Mouse (Mus musculus) hindbrain, embryonic 14.5 days (tissue): ENCODE results near the gene Rif1. TPM values are rescaled to one million over a fixed set of nuclear protein-coding genes. Genes with fewer than 3 reads are reported as not detected.
A peak's percentile ranks its signal among the peaks of the same experiment; 100 is the strongest.

Experiments
- ATAC-seq: fragments of 200-750 bp; cut with Nextera tagmentation; 2 replicates; pipeline ENCODE4 v1.8.0; 2017; ENCODE audit warnings: moderate number of reproducible peaks, mild to moderate bottlenecking, moderate TSS enrichment, moderate library complexity; ENCODE audit not compliant: low FRiP score
- DNase-seq: peaks from one replicate; pipeline ENCODE4 v3.0.0-alpha.2; 2015; ENCODE audit warnings: low spot score
- H3K27ac ChIP-seq: fragments of 300-500 bp; sonication (generic); 2 replicates; pipeline ENCODE4 v1.5.1; 2014; ENCODE audit warnings: mild to moderate bottlenecking, moderate library complexity
- H3K27me3 ChIP-seq: fragments of 300-500 bp; sonication (generic); 2 replicates; pipeline ENCODE4 v1.6.1; 2014; ENCODE audit warnings: mild to moderate bottlenecking, low read length, mixed read lengths; ENCODE audit not compliant: control insufficient read depth, insufficient read depth
- H3K36me3 ChIP-seq: fragments of 300-500 bp; sonication (generic); replicated peaks from 2 replicates; pipeline ENCODE4 v1.6.1; 2014; ENCODE audit not compliant: control insufficient read depth, insufficient read depth
- H3K4me1 ChIP-seq: fragments of 300-500 bp; sonication (generic); replicated peaks from 2 replicates; pipeline ENCODE4 v1.6.1; 2014; ENCODE audit warnings: antibody characterized with exemption, low read length, mixed read lengths; ENCODE audit not compliant: control insufficient read depth, insufficient read depth
- H3K4me2 ChIP-seq: fragments of 300-500 bp; sonication (generic); replicated peaks from 2 replicates; pipeline ENCODE4 v1.6.1; 2014; ENCODE audit warnings: mild to moderate bottlenecking, moderate library complexity
- H3K4me3 ChIP-seq: fragments of 300-500 bp; sonication (generic); replicated peaks from 2 replicates; pipeline ENCODE4 v1.5.1; 2014; ENCODE audit warnings: mild to moderate bottlenecking, low read length
- H3K9ac ChIP-seq: fragments of 300-500 bp; sonication (generic); 2 replicates; pipeline ENCODE4 v1.6.1; 2014
- H3K9me3 ChIP-seq: fragments of 300-500 bp; sonication (generic); 2 replicates; pipeline ENCODE4 v1.6.1; 2016; ENCODE audit warnings: low read length; ENCODE audit not compliant: control insufficient read depth
- WGBS: fragments of 180-500 bp; shearing (Covaris S2); extraction: QIAGEN DNeasy Blood & Tissue Kit; methylation state at CpG from one replicate; pipeline ENCODE4 v1.1.7; 2014; 5-methylcytosine and 5-hydroxymethylcytosine counted together
- polyA plus RNA-seq: library from polyadenylated mRNA; unstranded; fragments of >200 nt; fragmentation: Nextera tagmentation; extraction: Ambion mirVana; gene quantifications from 2 replicates; pipeline ENCODE4 v1.2.1, GENCODE M21; 2014

The Rif1 gene
- polyA plus RNA-seq, 1 experiment from 2014 or later: 32.4 TPM

DNA sequence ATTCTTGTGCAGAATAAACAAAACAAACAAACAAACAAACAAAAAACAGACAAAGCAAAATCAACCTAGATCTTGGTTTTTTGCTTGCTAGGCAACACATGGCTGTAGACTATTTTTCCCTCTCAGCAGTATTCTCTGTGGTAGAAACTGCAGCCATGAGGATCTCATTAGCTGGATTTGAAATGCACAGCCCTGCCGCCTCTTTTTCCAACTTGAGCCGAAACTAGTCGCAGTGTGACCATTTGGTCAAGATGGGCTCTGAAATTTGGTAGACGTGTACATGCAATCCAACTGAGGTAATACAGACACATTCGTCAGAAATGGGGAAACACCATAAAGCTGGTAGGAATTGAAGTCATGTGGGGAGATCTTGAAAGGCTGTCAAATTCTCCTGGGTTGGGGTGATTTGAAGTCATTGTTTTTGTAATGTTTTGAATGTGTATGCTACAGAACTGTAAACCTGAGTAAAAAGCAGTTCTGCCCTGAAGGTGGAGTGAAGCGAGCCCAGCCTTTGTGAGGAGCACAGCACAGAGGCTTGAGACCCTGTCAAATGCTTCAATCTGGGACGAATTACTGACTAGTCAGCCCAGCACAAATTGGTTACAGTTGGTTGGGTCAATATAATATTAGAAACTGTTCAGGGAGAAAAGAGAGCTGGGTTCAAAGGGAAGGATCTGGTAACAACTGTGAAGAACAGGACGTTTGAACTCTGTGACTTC lies 33.4 kb upstream of the Rif1 start:
- no peak for DNase-seq
- WGBS: 23% methylated on average over 8 of the region's 8 CpGs
- peak overlapping the region; percentile 33; the same call in 1 of the 2 replicates for H3K4me3 ChIP-seq

DNA sequence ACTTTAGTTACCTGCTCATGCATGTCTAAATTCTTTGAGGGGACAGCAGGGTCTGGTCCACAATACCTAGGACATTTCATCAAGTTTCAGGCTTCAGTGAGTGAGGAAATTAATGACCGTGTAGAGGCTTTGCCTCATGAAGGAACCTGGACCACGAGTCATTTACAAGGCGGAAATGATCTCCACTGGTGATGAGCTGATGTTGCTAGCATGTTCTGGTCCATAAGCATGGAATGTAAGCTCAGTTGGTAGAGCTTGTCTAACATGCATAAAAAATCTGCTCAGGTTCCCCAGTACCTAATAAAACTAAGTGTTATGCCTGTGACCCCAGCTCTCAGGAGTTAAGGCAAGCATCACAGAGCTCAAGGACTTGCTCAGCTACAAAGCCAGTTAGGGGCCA lies 30.5 kb upstream of the Rif1 start:
- WGBS: 84% methylated on average over 3 of the region's 3 CpGs
- peaks cover 4% of the 10 kb centered on the region; the same call in 1 of the 2 replicates for H3K4me1 ChIP-seq

More for the DNA sequence above, 33.4 kb upstream of the Rif1 start:
- H3K27me3 ChIP-seq: no peaks in the 10 kb centered on the region
- H3K9ac ChIP-seq: no peak overlapping the region
- H3K4me2 ChIP-seq: peak overlapping the region; percentile 62
- no peaks in the 10 kb centered on the region for H3K36me3 ChIP-seq
- no peak for ATAC-seq
- no peaks in the 10 kb centered on the region for H3K9me3 ChIP-seq
- H3K27ac ChIP-seq: no peak overlapping the region
- H3K4me1 ChIP-seq: peaks cover 4% of the 10 kb centered on the region; the same call in 1 of the 2 replicates

DNA sequence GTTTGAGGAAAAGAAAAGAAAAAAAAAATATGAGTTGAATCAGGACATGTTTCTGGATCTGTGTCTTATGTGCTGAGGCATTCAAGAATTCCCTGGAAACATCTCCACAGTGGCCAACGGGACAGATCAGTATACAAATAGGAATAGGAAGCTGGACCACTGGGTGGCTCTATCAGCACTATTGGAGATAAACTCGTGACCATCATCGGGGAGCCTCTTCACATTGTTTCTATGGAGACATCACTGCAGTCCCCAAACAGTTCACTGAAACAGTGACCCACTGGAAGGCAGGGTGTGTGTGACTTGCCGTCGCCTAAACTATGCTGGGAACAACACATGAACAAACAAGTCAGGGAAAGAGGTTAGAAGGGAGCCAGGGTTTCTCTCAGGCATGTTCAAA lies 29.9 kb upstream of the Rif1 start:
- Histone ChIP-seq H3K9ac (no peak overlapping the region), H3K4me3 (no peak overlapping the region), H3K27ac (no peak overlapping the region), H3K4me1 (0 out of 2 replicates have a peak, but pooled peaks cover 4% of the 10 kb centered on the region), H3K27me3 (no peaks in the 10 kb centered on the region), H3K9me3 (no peaks in the 10 kb centered on the region), H3K36me3 (no peaks in the 10 kb centered on the region), H3K4me2 (no peak overlapping the region)
- ATAC-seq (no peak), DNase-seq (no peak)
- WGBS: 57% methylated on average over 5 of the region's 5 CpGs

More for the DNA sequence above, 30.5 kb upstream of the Rif1 start:
- Histone ChIP-seq H3K36me3 (no peaks in the 10 kb centered on the region), H3K4me2 (no peak overlapping the region), H3K9ac (no peak overlapping the region), H3K27ac (no peak overlapping the region), H3K9me3 (no peaks in the 10 kb centered on the region), H3K4me3 (no peak overlapping the region), H3K27me3 (no peaks in the 10 kb centered on the region)
- DNase-seq (no peak), ATAC-seq (no peak)

DNA sequence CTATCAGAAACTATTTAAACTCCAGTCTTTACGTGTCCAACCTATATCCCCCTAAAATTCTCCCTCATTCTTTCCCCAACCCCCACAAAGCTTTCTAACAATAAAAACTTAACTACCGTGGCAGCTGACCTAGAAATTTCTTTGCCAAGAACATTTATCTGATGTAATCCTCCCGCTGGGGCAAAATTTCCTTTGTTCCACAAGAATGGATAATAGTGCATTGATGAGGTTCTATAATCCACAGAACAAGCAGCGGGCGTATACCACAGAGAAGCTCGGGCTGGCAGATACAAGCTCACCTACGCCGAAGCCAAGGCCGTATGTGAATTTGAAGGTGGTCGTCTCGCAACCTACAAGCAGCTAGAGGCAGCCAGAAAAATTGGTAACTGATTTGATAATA lies 29.1 kb upstream of the Rif1 start:
- DNase-seq (no peak), ATAC-seq (no peak)
- 75% methylated on average over 11 of the region's 11 CpGs for WGBS
- Histone ChIP-seq H3K4me3 (no peak overlapping the region), H3K27ac (no peak overlapping the region), H3K4me1 (0 out of 2 replicates have a peak, but pooled peaks cover 3% of the 10 kb centered on the region), H3K27me3 (no peaks in the 10 kb centered on the region), H3K36me3 (no peaks in the 10 kb centered on the region), H3K9ac (no peak overlapping the region), H3K9me3 (no peaks in the 10 kb centered on the region), H3K4me2 (no peak overlapping the region)

DNA sequence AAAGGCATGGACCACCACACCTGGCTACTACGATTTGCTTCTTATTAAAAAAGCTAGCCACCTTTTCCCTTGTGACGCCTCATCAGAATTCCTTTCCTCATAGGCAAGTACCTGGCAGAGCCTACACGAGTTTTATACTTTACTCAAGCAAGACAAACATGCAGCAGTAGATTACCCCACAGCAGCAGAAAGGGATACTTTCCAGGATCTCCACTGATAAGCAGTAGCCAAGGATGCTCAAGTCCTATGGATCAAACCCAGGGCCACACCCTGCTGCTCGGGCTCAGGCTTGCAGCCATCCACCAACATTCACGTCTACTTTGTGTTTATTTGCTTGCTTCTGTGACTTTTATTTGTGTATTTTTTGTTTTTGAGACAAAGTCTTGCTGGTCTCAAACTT lies 26.6 kb upstream of the Rif1 start:
- ATAC-seq: no peak
- 86% methylated on average over 5 of the region's 5 CpGs for WGBS
- no peaks in the 10 kb centered on the region for H3K36me3 ChIP-seq
- no peak overlapping the region for H3K4me2 ChIP-seq
- no peak for DNase-seq
- H3K4me3 ChIP-seq: no peak overlapping the region
- H3K27me3 ChIP-seq: no peaks in the 10 kb centered on the region
- no peaks in the 10 kb centered on the region for H3K4me1 ChIP-seq
- no peak overlapping the region for H3K9ac ChIP-seq
- no peaks in the 10 kb centered on the region for H3K9me3 ChIP-seq
- no peak overlapping the region for H3K27ac ChIP-seq

DNA sequence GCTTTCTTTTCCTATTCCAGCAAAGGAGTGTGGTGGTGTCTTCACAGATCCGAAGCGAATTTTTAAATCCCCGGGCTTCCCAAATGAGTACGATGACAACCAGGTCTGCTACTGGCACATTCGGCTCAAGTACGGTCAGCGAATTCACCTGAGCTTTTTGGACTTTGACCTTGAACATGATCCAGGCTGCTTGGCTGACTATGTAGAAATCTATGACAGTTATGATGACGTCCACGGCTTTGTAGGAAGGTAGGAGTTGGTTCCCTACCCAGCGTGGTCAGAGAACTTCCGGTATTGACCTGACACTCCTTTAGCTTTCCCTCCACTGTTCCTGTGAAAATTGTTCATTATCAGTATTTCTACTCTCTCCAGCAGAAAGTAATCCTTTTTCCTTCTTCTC lies 21.8 kb upstream of the Rif1 start:
- WGBS: 97% methylated on average over 11 of the region's 11 CpGs
- ATAC-seq (no peak), DNase-seq (no peak)
- no peak overlapping the region for H3K9ac ChIP-seq
- H3K27ac ChIP-seq: no peak overlapping the region
- no peaks in the 10 kb centered on the region for H3K36me3 ChIP-seq
- H3K4me3 ChIP-seq: no peak overlapping the region
- H3K4me2 ChIP-seq: no peak overlapping the region
- no peaks in the 10 kb centered on the region for H3K27me3 ChIP-seq
- H3K9me3 ChIP-seq: no peaks in the 10 kb centered on the region
- H3K4me1 ChIP-seq: no peaks in the 10 kb centered on the region

DNA sequence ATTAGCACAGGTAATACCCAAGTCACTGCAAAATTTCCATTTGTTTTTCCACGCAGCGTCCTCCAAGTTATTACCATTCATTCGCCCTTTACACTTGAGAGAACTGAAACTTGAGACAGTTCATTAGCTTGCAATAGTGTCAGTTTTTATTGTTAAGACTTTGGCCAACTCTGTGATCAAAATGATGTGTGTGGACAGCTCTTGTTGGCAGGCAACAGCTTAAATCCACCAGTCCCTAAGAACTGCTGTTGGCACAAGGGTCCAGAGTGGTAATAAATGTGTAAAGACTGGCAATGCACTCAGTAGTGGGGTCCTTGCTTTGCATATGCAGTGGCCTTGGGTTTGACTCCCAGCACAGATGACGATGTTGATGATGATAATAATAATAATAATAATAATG lies 20.3 kb upstream of the Rif1 start:
- ATAC-seq (no peak), DNase-seq (no peak)
- Histone ChIP-seq H3K9ac (no peak overlapping the region), H3K4me1 (no peaks in the 10 kb centered on the region), H3K36me3 (no peaks in the 10 kb centered on the region), H3K27me3 (no peaks in the 10 kb centered on the region), H3K4me3 (no peak overlapping the region), H3K9me3 (no peaks in the 10 kb centered on the region), H3K27ac (no peak overlapping the region), H3K4me2 (no peak overlapping the region)
- 86% methylated on average over 4 of the region's 4 CpGs for whole genome bisulfite sequencing

DNA sequence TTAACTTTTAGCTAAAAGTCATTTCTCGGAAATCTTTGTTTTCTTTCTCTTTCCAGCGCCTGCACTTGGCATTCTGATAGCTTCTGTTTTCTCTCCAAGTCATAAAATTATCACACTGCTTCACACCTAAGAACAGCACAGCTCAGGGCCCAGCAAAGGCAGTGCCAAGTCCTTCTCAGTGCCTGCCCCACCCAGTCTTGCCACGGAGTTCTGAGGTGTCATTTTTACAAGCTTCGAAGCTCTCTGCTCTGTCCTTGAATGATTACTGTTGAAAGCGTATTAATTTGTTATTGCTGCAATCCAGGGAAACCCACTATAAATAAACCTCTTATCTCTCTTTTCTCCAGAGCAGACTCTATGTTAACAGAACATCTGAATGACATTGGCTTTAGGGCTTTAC lies 19.1 kb upstream of the Rif1 start:
- H3K9ac ChIP-seq: no peak overlapping the region
- 73% methylated on average over 5 of the region's 5 CpGs for WGBS

DNA sequence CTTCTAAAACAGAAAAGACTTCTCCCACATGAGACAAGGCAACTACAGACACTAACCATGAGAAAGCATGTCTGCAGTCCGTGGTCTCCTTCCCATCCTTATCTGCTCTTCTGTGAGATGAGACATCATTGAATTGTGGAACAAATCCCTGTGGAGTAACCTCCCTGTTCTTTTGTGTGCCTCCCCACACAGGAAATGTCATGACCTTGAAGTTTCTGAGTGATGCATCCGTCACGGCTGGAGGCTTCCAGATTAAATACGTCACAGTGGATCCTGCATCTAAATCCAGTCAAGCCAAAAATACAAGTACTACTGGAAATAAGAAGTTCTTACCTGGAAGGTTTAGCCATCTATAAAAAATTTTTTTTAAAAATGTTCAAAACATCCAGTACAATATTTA lies 17.0 kb upstream of the Rif1 start:
- H3K9ac ChIP-seq: no peak overlapping the region
- DNase-seq: no peak
- 22% methylated on average over 4 of the region's 4 CpGs for WGBS
- no peaks in the 10 kb centered on the region for H3K4me1 ChIP-seq
- H3K27me3 ChIP-seq: no peaks in the 10 kb centered on the region
- H3K36me3 ChIP-seq: no peaks in the 10 kb centered on the region
- no peak overlapping the region for H3K4me2 ChIP-seq
- no peak overlapping the region for H3K27ac ChIP-seq
- no peaks in the 10 kb centered on the region for H3K9me3 ChIP-seq
- no peak for ATAC-seq
- H3K4me3 ChIP-seq: no peak overlapping the region

More for the DNA sequence above, 19.1 kb upstream of the Rif1 start:
- H3K4me1 ChIP-seq: no peaks in the 10 kb centered on the region
- H3K4me3 ChIP-seq: no peak overlapping the region
- ATAC-seq (no peak), DNase-seq (no peak)
- H3K9me3 ChIP-seq: no peaks in the 10 kb centered on the region
- no peak overlapping the region for H3K27ac ChIP-seq
- H3K27me3 ChIP-seq: no peaks in the 10 kb centered on the region
- H3K36me3 ChIP-seq: no peaks in the 10 kb centered on the region
- no peak overlapping the region for H3K4me2 ChIP-seq

DNA sequence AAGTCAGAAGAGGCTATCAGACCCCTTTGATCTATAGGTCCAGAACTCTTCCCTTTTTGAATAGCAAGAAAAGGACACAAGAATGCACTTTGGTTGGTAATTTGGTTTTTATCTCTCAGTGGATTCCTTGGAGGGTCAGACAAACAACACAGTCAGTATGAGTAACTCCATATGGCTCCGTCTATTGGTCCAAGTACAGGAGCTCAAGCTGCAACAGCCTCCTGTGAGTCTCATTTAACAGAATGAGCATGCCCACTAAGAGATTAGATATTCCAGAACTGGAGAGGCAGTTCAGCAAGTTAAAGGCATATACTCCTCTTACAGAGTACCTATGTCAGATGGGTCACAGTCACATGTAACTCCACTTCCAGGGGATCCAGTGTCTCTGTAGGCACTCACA lies 15.5 kb upstream of the Rif1 start:
- ATAC-seq: no peak
- WGBS: 96% methylated on average over 1 of the region's 1 CpGs
- DNase-seq: no peak
- Histone ChIP-seq H3K4me2 (no peak overlapping the region), H3K9ac (no peak overlapping the region), H3K4me1 (no peaks in the 10 kb centered on the region), H3K4me3 (no peak overlapping the region), H3K27ac (no peak overlapping the region), H3K36me3 (no peaks in the 10 kb centered on the region), H3K9me3 (no peaks in the 10 kb centered on the region), H3K27me3 (no peaks in the 10 kb centered on the region)
